Mouse (Mus musculus) neural tube, embryonic 12.5 days (tissue): Measurements from ENCODE around the gene Prph. TPM values are rescaled to one million over a fixed set of nuclear protein-coding genes. Genes with fewer than 3 reads are reported as not detected.

Experiments used
- ATAC-seq: fragments of 200-750 bp; cut with Nextera tagmentation; 2 replicates; pipeline ENCODE4 v1.8.0; 2017; ENCODE audit warnings: low read depth, mild to moderate bottlenecking, moderate TSS enrichment, moderate library complexity; ENCODE audit not compliant: low FRiP score
- H3K27ac ChIP-seq: fragments of 300-500 bp; sonication (generic); 2 replicates; pipeline ENCODE4 v1.5.1; 2016
- H3K27me3 ChIP-seq: fragments of 300-500 bp; sonication (generic); replicated peaks from 2 replicates; pipeline ENCODE4 v1.6.1; 2016; ENCODE audit warnings: mild to moderate bottlenecking
- H3K36me3 ChIP-seq: fragments of 300-500 bp; sonication (generic); 2 replicates; pipeline ENCODE4 v1.6.1; 2016; ENCODE audit warnings: mild to moderate bottlenecking
- H3K4me1 ChIP-seq: fragments of 300-500 bp; sonication (generic); 2 replicates; pipeline ENCODE4 v1.6.1; 2016
- H3K4me2 ChIP-seq: fragments of 300-500 bp; sonication (generic); replicated peaks from 2 replicates; pipeline ENCODE4 v1.6.1; 2016; ENCODE audit warnings: mild to moderate bottlenecking
- H3K4me3 ChIP-seq: fragments of 300-500 bp; sonication (generic); 2 replicates; pipeline ENCODE4 v1.5.1; 2016
- H3K9ac ChIP-seq: fragments of 300-500 bp; sonication (generic); 2 replicates; pipeline ENCODE4 v1.6.1; 2016; ENCODE audit warnings: mild to moderate bottlenecking
- H3K9me3 ChIP-seq: fragments of 300-500 bp; sonication (generic); 2 replicates; pipeline ENCODE4 v1.6.1; 2016; ENCODE audit warnings: mild to moderate bottlenecking
- WGBS: fragments of 180-500 bp; shearing (Covaris S2); methylation state at CpG from one replicate; pipeline ENCODE4 v1.1.7; 2016; 5-methylcytosine and 5-hydroxymethylcytosine counted together
- microRNA-seq: library from miRNA; unstranded; fragments of <30 nt; microRNA quantifications from one replicate; pipeline ENCODE4, GENCODE M21; 2017
- polyA plus RNA-seq: library from polyadenylated mRNA; unstranded; fragments of >200 nt; fragmentation: Nextera tagmentation; extraction: Ambion mirVana; gene quantifications from 2 replicates; pipeline ENCODE4 v1.2.1, GENCODE M21; 2016

The Prph gene
- polyA plus RNA-seq, 1 experiment from 2014 or later: 168 TPM

DNA sequence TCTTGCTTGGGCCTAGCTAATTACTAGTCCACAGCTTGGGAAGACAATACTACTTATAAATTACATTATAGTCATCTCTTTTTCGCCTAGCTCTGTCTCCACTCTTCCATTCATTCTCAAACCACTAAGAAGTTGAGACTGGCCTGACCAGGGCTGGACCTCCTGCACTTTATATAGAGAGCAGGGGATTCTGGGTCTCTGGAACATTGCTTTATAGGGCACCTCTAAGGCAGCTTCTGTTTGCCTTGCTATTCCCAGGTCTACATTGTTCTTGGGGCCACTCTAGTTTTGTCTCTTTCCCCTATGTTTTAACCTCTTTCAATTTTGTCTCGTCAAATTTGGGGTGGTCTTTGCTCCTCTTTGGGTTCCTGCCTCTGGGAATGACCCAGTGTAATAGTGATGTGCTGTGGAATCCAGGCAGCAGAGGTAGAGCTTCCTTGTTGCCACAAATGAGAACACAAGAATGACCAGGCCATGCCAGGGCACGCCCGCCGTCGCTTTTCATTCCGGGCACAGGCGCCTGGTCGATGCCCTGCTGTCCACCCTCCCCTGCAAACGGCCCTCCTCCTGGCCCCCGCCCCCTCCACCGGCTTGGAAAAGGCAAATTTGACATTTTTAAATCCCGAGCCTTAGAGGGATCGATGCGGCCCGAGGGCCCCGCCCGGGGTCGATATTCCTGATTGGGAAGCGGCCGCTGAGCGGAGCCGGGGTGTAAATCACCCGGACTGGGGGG lies 41.3 kb downstream of the Prph start:
- 1% methylated on average over 24 of the region's 24 CpGs for WGBS
- peaks cover 55% of the 10 kb centered on the region for H3K4me1 ChIP-seq
- no peaks in the 10 kb centered on the region for H3K9me3 ChIP-seq
- H3K4me2 ChIP-seq: peak overlapping the region; percentile 83
- H3K27me3 ChIP-seq: peaks cover 65% of the 10 kb centered on the region
- peak overlapping the region; percentile 37 for H3K4me3 ChIP-seq
- no peaks in the 10 kb centered on the region for H3K36me3 ChIP-seq
- peak overlapping the region; percentile 47 for H3K9ac ChIP-seq
- H3K27ac ChIP-seq: no peak overlapping the region
- ATAC-seq: no peak

- Histone ChIP-seq H3K27ac (no peak overlapping the region), H3K27me3 (peaks cover 65% of the 10 kb centered on the region), H3K9me3 (no peaks in the 10 kb centered on the region), H3K4me1 (peaks cover 55% of the 10 kb centered on the region), H3K4me3 (peak overlapping the region; percentile 37), H3K4me2 (peak overlapping the region; percentile 83), H3K9ac (peak overlapping the region; percentile 47), H3K36me3 (no peaks in the 10 kb centered on the region)
- under 1% methylated on average over 58 of the region's 58 CpGs for WGBS
- ATAC-seq: no peak
These were observed 42.0 kb downstream of the Prph start for GRCm38 (mm10) chr15:99096831-99097500.

- 1% methylated on average over 39 of the region's 39 CpGs for WGBS
- Histone ChIP-seq H3K4me1 (peaks cover 53% of the 10 kb centered on the region), H3K27me3 (peaks cover 55% of the 10 kb centered on the region), H3K9me3 (no peaks in the 10 kb centered on the region), H3K36me3 (no peaks in the 10 kb centered on the region), H3K27ac (no peak overlapping the region), H3K4me2 (peak overlapping the region; percentile 83), H3K9ac (peak overlapping the region; percentile 47; the same call in 1 of the 2 replicates), H3K4me3 (peak overlapping the region; percentile 37)
- ATAC-seq: no peak
These were observed 43.0 kb downstream of the Prph start for GRCm38 (mm10) chr15:99097840-99098492.

DNA sequence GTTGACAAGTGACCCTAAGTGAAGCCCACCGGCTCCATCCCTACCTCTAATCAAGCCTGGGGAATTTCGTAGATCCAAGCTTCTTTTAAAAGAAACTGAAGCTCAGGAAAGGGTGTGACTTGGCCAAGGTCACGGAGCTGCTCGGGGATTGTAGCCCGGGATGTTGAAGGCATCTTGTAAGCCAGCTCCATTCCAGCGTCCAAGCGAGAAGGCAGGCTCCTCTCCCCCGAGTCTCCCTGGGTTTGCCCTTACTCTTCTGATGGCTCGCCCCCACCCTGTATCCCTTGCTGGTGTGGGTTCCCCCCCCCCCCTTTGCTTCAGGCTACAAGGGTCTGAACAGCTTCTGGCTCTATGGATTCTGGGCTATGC lies 43.5 kb downstream of the Prph start:
- Histone ChIP-seq H3K4me1 (peaks cover 47% of the 10 kb centered on the region), H3K27me3 (peaks cover 53% of the 10 kb centered on the region), H3K36me3 (no peaks in the 10 kb centered on the region), H3K9me3 (no peaks in the 10 kb centered on the region), H3K4me2 (peak overlapping the region; percentile 83), H3K27ac (no peak overlapping the region), H3K4me3 (peak overlapping the region; percentile 37; the same call in 1 of the 2 replicates), H3K9ac (no peak overlapping the region)
- WGBS: 2% methylated on average over 9 of the region's 9 CpGs
- ATAC-seq: no peak

DNA sequence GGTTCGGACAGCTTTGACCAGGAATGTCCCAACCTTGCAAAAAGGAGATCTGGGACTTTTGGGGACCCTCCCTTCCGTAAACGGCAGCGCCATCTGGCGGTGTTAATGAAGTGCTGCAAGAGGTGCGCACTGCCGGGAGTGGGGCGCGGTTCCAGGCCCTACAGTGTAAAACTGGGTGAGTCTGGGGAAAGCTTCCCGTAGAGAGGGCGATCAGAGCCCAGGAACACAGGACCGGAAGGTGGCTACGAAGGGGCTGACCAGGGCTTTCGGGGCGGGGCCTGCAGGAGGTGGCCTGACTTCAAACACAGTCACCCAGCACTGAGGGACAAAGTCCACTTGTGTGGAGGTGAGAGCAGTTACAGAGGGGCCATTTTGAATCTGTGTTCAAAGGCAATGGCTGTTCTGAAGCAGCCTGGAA lies 44.2 kb downstream of the Prph start:
- H3K4me2 ChIP-seq: peak overlapping the region; percentile 83
- H3K36me3 ChIP-seq: no peaks in the 10 kb centered on the region
- peaks cover 53% of the 10 kb centered on the region for H3K27me3 ChIP-seq
- H3K4me3 ChIP-seq: peak overlapping the region; percentile 2; the same call in 1 of the 2 replicates
- no peak overlapping the region for H3K27ac ChIP-seq
- under 1% methylated on average over 15 of the region's 15 CpGs for WGBS
- H3K9ac ChIP-seq: no peak overlapping the region
- peaks cover 42% of the 10 kb centered on the region for H3K4me1 ChIP-seq
- ATAC-seq: no peak
- no peaks in the 10 kb centered on the region for H3K9me3 ChIP-seq

- no peak overlapping the region for H3K9ac ChIP-seq
- WGBS: 59% methylated on average over 3 of the region's 3 CpGs
- H3K9me3 ChIP-seq: no peaks in the 10 kb centered on the region
- no peak overlapping the region for H3K4me3 ChIP-seq
- H3K36me3 ChIP-seq: no peaks in the 10 kb centered on the region
- H3K27me3 ChIP-seq: peaks cover 48% of the 10 kb centered on the region
- H3K4me2 ChIP-seq: no peak overlapping the region
- peaks cover 36% of the 10 kb centered on the region for H3K4me1 ChIP-seq
- no peak for ATAC-seq
- no peak overlapping the region for H3K27ac ChIP-seq
These were observed 45.0 kb downstream of the Prph start for GRCm38 (mm10) chr15:99099984-99100383.

- Histone ChIP-seq H3K4me1 (no peaks in the 10 kb centered on the region), H3K9me3 (no peaks in the 10 kb centered on the region)
- no peak for ATAC-seq
These were observed 50.3 kb downstream of the Prph start for GRCm38 (mm10) chr15:99105238-99105637.

DNA sequence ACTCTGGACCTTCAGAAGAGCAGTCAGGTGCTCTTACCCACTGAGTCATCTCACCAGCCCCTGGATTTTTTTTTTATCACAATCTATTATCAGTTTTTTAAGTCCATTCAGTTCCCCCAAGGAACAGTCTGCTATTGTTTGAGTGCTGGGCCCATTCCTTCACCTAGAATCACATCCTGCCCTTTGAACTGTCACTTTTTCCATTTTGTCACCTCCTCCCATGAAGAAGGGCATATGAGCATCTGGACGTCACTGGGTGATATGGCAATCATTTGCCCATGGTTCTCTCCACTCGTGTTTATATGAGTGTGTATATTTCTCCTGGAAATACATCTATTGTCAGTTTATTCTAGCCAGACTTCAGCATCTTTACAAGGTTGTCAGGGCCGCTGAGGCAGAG lies 52.9 kb downstream of the Prph start:
- Histone ChIP-seq H3K27me3 (no peaks in the 10 kb centered on the region), H3K4me2 (no peak overlapping the region), H3K27ac (no peak overlapping the region), H3K4me1 (no peaks in the 10 kb centered on the region), H3K36me3 (no peaks in the 10 kb centered on the region), H3K9ac (no peak overlapping the region), H3K9me3 (no peaks in the 10 kb centered on the region), H3K4me3 (no peak overlapping the region)
- 87% methylated on average over 3 of the region's 3 CpGs for WGBS
- ATAC-seq: no peak

More at GRCm38 (mm10) chr15:99105238-99105637, 50.3 kb downstream of the Prph start:
- WGBS: 47% methylated on average over 7 of the region's 7 CpGs
- Histone ChIP-seq H3K4me2 (no peak overlapping the region), H3K9ac (no peak overlapping the region), H3K27ac (no peak overlapping the region), H3K4me3 (no peak overlapping the region), H3K27me3 (no peaks in the 10 kb centered on the region; the same call in 1 of the 2 replicates), H3K36me3 (no peaks in the 10 kb centered on the region)

Small RNA genes within 50 kb of the gene (microRNA-seq; reads per million reads assigned to microRNA genes)
- 1.5 reads per million for gene Mir6960

Other genes with a start within 250 kb of the Prph start
- gene Ddn, start 245.7 kb upstream of the Prph start, polyA plus RNA-seq: 0.47 and 0.82 TPM in 2 replicates
- gene Prkag1, start 223.7 kb upstream of the Prph start, polyA plus RNA-seq: 70.1 and 79.2 TPM in 2 replicates
- 10.4 and 12.3 TPM in 2 replicates for gene Kmt2d, start 184.0 kb upstream of the Prph start, polyA plus RNA-seq
- 27.8 and 27.9 TPM in 2 replicates for gene Rhebl1, start 160.6 kb upstream of the Prph start, polyA plus RNA-seq
- gene Dhh, start 156.6 kb upstream of the Prph start, polyA plus RNA-seq: 1.6 and 1.9 TPM in 2 replicates
- 35.9 and 40.0 TPM in 2 replicates for gene Lmbr1l, start 136.9 kb upstream of the Prph start, polyA plus RNA-seq
- 1,299 and 1,329 TPM in 2 replicates for gene Tuba1b, start 120.6 kb upstream of the Prph start, polyA plus RNA-seq
- not detected in 2 replicates for gene Gm49450, start 101.6 kb upstream of the Prph start, polyA plus RNA-seq
- 10,701 and 10,796 TPM in 2 replicates for gene Tuba1a, start 101.5 kb upstream of the Prph start, polyA plus RNA-seq
- 62.0 and 64.6 TPM in 2 replicates for gene Tuba1c, start 25.3 kb upstream of the Prph start, polyA plus RNA-seq
- gene Troap, start 19.4 kb downstream of the Prph start, polyA plus RNA-seq: 24.2 and 25.8 TPM in 2 replicates
- 4.4 and 4.5 TPM in 2 replicates for gene C1ql4, start 32.6 kb downstream of the Prph start, polyA plus RNA-seq
- gene Dnajc22, start 38.0 kb downstream of the Prph start, polyA plus RNA-seq: 0.70 and 1.1 TPM in 2 replicates
- gene Spats2, start 70.7 kb downstream of the Prph start, polyA plus RNA-seq: 70.9 and 71.5 TPM in 2 replicates
- gene Kcnh3, start 169.7 kb downstream of the Prph start, polyA plus RNA-seq: 0.51 and 0.57 TPM in 2 replicates
- 187 and 191 TPM in 2 replicates for gene Mcrs1, start 196.8 kb downstream of the Prph start, polyA plus RNA-seq
- 77.0 and 80.6 TPM in 2 replicates for gene Prpf40b, start 239.9 kb downstream of the Prph start, polyA plus RNA-seq
- 0.51 and 0.56 TPM in 2 replicates for gene Fam186b, start 240.7 kb downstream of the Prph start, polyA plus RNA-seq